Mouse (Mus musculus) left cerebral cortex, postnatal 14 days (tissue): ENCODE data around the gene Asic4. TPM values are rescaled to one million over a fixed set of nuclear protein-coding genes. Genes with fewer than 3 reads are reported as not detected.

ENCODE experiments used
- DNase-seq, 2 experiments: peaks; one replicate each; pipeline ENCODE4 v3.0.0; 2021 to 2022; ENCODE audit warnings: low spot score in 2 of 2, mixed read lengths in 1 of 2
- intact Hi-C: fragments of 180-260 bp; cut with DNase I; formaldehyde crosslinking; loops from one replicate; pipeline ENCODE4 v1.15.1; 2025
- total RNA-seq, 2 experiments: library from RNA; stranded (reverse); gene quantifications; 2 replicates each; pipeline ENCODE4 v1.2.3; 2021

Asic4 gene
- total RNA-seq, 2 experiments from 2014 or later, result 14.9 to 17.7 TPM

- intact Hi-C loops, result no loop called here
- DNase-seq, result peak; percentile 67 to 86
Observed at GRCm38 (mm10) chr1:75458789-75459684, 8.8 kb downstream of the Asic4 start.

GRCm38 (mm10) chr1:75460297-75460696 lies 10.1 kb downstream of the Asic4 start:
- no peak for DNase-seq
- intact Hi-C loops, result no loop called here

GRCm38 (mm10) chr1:75462636-75463035 lies 12.4 kb downstream of the Asic4 start:
- DNase-seq, result no peak
- intact Hi-C loops, result no loop called here

GRCm38 (mm10) chr1:75463652-75464204 lies 13.5 kb downstream of the Asic4 start:
- intact Hi-C loops, result no loop called here
- DNase-seq, result no peak

- DNase-seq, result peak; percentile 86 to 89
- intact Hi-C loops, result loop anchor here (1.0 to 2.0 kb wide), 2 partner anchors 21 to 124 kb away; no protein-coding TSS in a partner anchor
Observed at GRCm38 (mm10) chr1:75467215-75467927, 17.1 kb downstream of the Asic4 start.

GRCm38 (mm10) chr1:75469287-75469825 lies 19.1 kb downstream of the Asic4 start:
- DNase-seq, result no peak
- intact Hi-C loops, result no loop called here

GRCm38 (mm10) chr1:75476441-75476840 lies 26.2 kb downstream of the Asic4 start:
- DNase-seq, result no peak
- intact Hi-C loops, result loop anchor here (5.0 kb wide), 1 partner anchor 121 kb away; no protein-coding TSS in a partner anchor

GRCm38 (mm10) chr1:75477264-75477965 lies 27.2 kb downstream of the Asic4 start:
- DNase-seq, result peak; percentile 83 to 88
- intact Hi-C loops, result loop anchor here (1.0 to 5.0 kb wide), 2 partner anchors 82 to 120 kb away; no protein-coding TSS in a partner anchor

- peak in 1 of 2 experiments; percentile 45 for DNase-seq
- intact Hi-C loops, result loop anchor here (1.0 to 5.0 kb wide), 2 partner anchors 81 to 119 kb away; no protein-coding TSS in a partner anchor
Observed at GRCm38 (mm10) chr1:75477966-75478290, 27.7 kb downstream of the Asic4 start.

- intact Hi-C loops, result loop anchor here (5.0 kb wide), 1 partner anchor 119 kb away; no protein-coding TSS in a partner anchor
- DNase-seq, result no peak
Observed at GRCm38 (mm10) chr1:75478497-75478896, 28.3 kb downstream of the Asic4 start.

GRCm38 (mm10) chr1:75478916-75479634 lies 28.8 kb downstream of the Asic4 start, which contains the start of the genes Chpf and Tmem198:
Gene Chpf, minus strand, starts transcription at chr1:75479307.
Gene Tmem198, plus strand, starts transcription at chr1:75479532.
- intact Hi-C loops, result loop anchor here (5.0 kb wide), 1 partner anchor 118 kb away; no protein-coding TSS in a partner anchor

GRCm38 (mm10) chr1:75479635-75479989 lies 29.4 kb downstream of the Asic4 start:
- intact Hi-C loops, result loop anchor here (5.0 kb wide), 1 partner anchor 118 kb away; no protein-coding TSS in a partner anchor
- DNase-seq, result no peak

More at GRCm38 (mm10) chr1:75478916-75479634, 28.8 kb downstream of the Asic4 start, which contains the start of the genes Chpf and Tmem198:
- DNase-seq, result peak; percentile 96 to 97

- intact Hi-C loops, result no loop called here
- no peak for DNase-seq
Observed at GRCm38 (mm10) chr1:75480036-75480435, 29.8 kb downstream of the Asic4 start.

GRCm38 (mm10) chr1:75480735-75481134 lies 30.5 kb downstream of the Asic4 start:
- DNase-seq, result no peak
- intact Hi-C loops, result no loop called here

GRCm38 (mm10) chr1:75486561-75486960 lies 36.3 kb downstream of the Asic4 start:
- DNase-seq, result no peak
- intact Hi-C loops, result no loop called here

GRCm38 (mm10) chr1:75487040-75487404 lies 36.8 kb downstream of the Asic4 start:
- no peak for DNase-seq
- intact Hi-C loops, result no loop called here

GRCm38 (mm10) chr1:75487405-75488161 lies 37.3 kb downstream of the Asic4 start:
- intact Hi-C loops, result no loop called here
- peak; percentile 68 to 69 for DNase-seq
